Mouse (Mus musculus) forebrain, postnatal 0 days (tissue): ENCODE measurements at regions not wholly inside any gene's neighbourhood (a gene's known extent, or its start where the extent isn't known, plus 50 kb on each side); places are given as distances from the start of the nearest gene placed in this dataset.
A peak's percentile ranks its signal among the peaks of the same experiment; 100 is the strongest.

Experiments used
- ATAC-seq: fragments of 200-750 bp; cut with Nextera tagmentation; 2 replicates; pipeline ENCODE4 v1.8.0; 2017; ENCODE audit warnings: mild to moderate bottlenecking, moderate library complexity
- DNase-seq: peaks from one replicate; pipeline ENCODE4 v3.0.0-alpha.2; 2015
- H3K27ac ChIP-seq: fragments of 300-500 bp; sonication (generic); 2 replicates; pipeline ENCODE4 v1.5.1; 2014; ENCODE audit warnings: low read depth, mild to moderate bottlenecking, antibody characterized with exemption, low read length, moderate library complexity, mixed read lengths
- H3K27me3 ChIP-seq: fragments of 300-500 bp; sonication (generic); 2 replicates; pipeline ENCODE4 v1.6.1; 2014; ENCODE audit warnings: mild to moderate bottlenecking, low read length, mixed read lengths; ENCODE audit not compliant: insufficient read depth
- H3K36me3 ChIP-seq: fragments of 300-500 bp; sonication (generic); 2 replicates; pipeline ENCODE4 v1.6.1; 2014; ENCODE audit warnings: mild to moderate bottlenecking, moderate library complexity; ENCODE audit not compliant: insufficient read depth
- H3K4me1 ChIP-seq: fragments of 300-500 bp; sonication (generic); 2 replicates; pipeline ENCODE4 v1.6.1; 2014; ENCODE audit warnings: antibody characterized with exemption; ENCODE audit not compliant: insufficient read depth
- H3K4me2 ChIP-seq: fragments of 300-500 bp; sonication (generic); 2 replicates; pipeline ENCODE4 v1.6.1; 2014; ENCODE audit warnings: low read depth, mild to moderate bottlenecking, moderate library complexity
- H3K4me3 ChIP-seq: fragments of 300-500 bp; sonication (generic); 2 replicates; pipeline ENCODE4 v1.5.1; 2014; ENCODE audit warnings: low read depth, low read length, mixed read lengths
- H3K9ac ChIP-seq: fragments of 300-500 bp; sonication (generic); 2 replicates; pipeline ENCODE4 v1.6.1; 2014; ENCODE audit warnings: mild to moderate bottlenecking
- H3K9me3 ChIP-seq: fragments of 300-500 bp; sonication (generic); 2 replicates; pipeline ENCODE4 v1.6.1; 2016; ENCODE audit warnings: low read length
- CTCF ChIP-seq: sonication (generic); IDR thresholded peaks from 2 replicates; pipeline ENCODE4 v1.5.1; 2016; ENCODE audit warnings: antibody characterized with exemption, control low read depth, low read depth
- WGBS: fragments of 180-500 bp; shearing (Covaris S2); extraction: QIAGEN DNeasy Blood & Tissue Kit; methylation state at CpG from one replicate; pipeline ENCODE4 v1.1.7; 2014; 5-methylcytosine and 5-hydroxymethylcytosine counted together

DNA sequence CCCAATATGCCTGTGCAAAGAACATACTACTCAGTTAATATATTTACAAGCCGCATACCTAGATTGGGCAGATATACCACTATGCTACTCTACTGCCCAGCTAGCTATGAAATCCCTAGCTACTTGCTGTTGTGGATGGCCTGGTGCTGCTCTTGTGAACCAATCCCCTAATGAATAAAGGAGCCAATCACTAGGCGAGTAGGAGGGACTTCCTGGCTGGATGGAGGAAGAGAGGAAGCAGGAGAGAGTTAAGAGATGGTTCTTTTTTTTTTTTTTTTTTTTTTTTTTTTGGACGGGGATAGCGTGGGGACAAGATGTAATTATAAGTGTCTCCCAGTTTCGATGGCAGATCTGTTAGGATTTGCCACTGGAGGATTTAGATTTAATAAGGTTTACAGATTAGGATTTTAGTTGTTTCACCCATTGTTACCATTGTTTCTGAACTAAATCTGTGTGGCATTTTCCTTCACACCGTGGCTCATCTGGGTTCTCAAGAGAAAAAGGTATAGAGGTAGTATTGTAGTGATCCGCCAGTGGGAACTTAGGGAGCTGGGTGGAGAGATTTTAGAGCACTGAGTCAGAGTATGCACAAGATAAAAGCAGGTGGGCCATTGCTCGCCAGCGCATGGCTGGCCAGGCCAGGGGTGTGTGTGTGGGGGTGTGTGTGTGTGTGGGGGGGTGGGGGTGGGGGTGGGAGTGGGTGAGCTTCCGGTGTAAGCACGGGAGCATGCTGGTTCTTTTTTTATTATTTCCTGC lies 55.1 kb upstream of the Tns3 start:
- Histone ChIP-seq H3K27me3 (no peaks in the 10 kb centered on the region), H3K4me2 (no peak overlapping the region), H3K27ac (no peak overlapping the region), H3K4me3 (no peak overlapping the region), H3K4me1 (no peaks in the 10 kb centered on the region), H3K36me3 (no peaks in the 10 kb centered on the region), H3K9me3 (no peaks in the 10 kb centered on the region), H3K9ac (no peak overlapping the region)
- ATAC-seq: no peak
- DNase-seq: no peak
- WGBS: 85% methylated on average over 11 of the region's 11 CpGs
- no peak for TF ChIP-seq CTCF

DNA sequence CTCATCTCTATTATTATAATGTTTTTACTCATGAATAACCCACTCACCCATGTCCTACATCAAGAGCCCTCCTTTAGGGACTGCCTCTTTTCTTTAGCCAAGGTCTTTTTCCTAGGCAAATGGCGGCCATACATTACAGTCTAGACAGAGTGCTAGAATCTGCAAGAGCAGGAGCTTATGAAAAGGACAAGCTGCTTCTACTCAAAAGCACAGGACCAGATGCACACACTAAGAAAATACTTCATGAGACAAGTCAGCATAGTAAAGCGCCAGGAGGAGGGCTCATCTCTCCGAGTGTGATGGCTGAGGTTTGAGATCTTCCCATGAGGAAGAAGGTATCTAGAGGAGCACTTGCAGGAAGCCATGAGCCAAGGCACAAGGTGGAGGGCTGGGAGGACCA lies 53.4 kb upstream of the Tns3 start:
- DNase-seq (no peak), ATAC-seq (no peak)
- Histone ChIP-seq H3K9me3 (no peaks in the 10 kb centered on the region), H3K4me3 (no peak overlapping the region), H3K4me2 (no peak overlapping the region), H3K27me3 (no peaks in the 10 kb centered on the region), H3K27ac (no peak overlapping the region), H3K36me3 (no peaks in the 10 kb centered on the region), H3K4me1 (no peaks in the 10 kb centered on the region), H3K9ac (no peak overlapping the region)
- 91% methylated on average over 3 of the region's 3 CpGs for WGBS
- TF ChIP-seq CTCF: no peak

GRCm38 (mm10) chr11:8716858-8717257 lies 52.5 kb upstream of the Tns3 start:
- DNase-seq (no peak), ATAC-seq (peak; percentile 23)
- no peaks in the 10 kb centered on the region for H3K9me3 ChIP-seq
- no peak overlapping the region for H3K27ac ChIP-seq
- no peaks in the 10 kb centered on the region for H3K4me1 ChIP-seq
- TF ChIP-seq CTCF: no peak
- H3K4me3 ChIP-seq: no peak overlapping the region
- 88% methylated on average over 5 of the region's 5 CpGs for WGBS
- no peak overlapping the region for H3K4me2 ChIP-seq
- no peaks in the 10 kb centered on the region for H3K27me3 ChIP-seq
- H3K9ac ChIP-seq: no peak overlapping the region
- H3K36me3 ChIP-seq: no peaks in the 10 kb centered on the region

DNA sequence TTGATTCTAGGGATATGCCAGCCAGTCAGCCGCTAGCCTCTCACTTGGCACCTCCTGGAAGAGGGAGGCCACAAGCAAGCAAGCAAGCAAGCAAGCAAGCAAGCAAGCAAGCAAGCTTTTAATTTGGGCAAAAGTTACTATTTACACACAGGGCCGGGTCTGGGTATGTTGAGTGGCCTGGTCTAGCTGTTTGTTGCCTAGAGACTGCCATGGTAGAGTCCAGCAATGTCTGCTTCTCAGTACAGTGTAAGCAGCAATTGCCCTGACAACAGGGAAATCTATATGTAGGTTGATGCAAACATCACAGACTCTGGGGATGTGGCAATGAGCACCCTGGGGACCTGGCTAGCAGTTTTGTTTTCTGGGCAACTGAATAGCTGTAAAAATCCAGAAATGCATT lies 51.4 kb upstream of the Tns3 start:
- H3K4me3 ChIP-seq: no peak overlapping the region
- no peak for ATAC-seq
- 72% methylated on average over 2 of the region's 2 CpGs for WGBS
- H3K36me3 ChIP-seq: no peaks in the 10 kb centered on the region
- TF ChIP-seq CTCF: no peak
- H3K4me1 ChIP-seq: no peaks in the 10 kb centered on the region
- no peaks in the 10 kb centered on the region for H3K27me3 ChIP-seq
- H3K9me3 ChIP-seq: no peaks in the 10 kb centered on the region
- H3K9ac ChIP-seq: no peak overlapping the region
- H3K4me2 ChIP-seq: no peak overlapping the region
- DNase-seq: no peak
- no peak overlapping the region for H3K27ac ChIP-seq
